Mouse (Mus musculus): Measurements from ENCODE around the gene Ptprn2.

The Ptprn2 gene

DNA sequence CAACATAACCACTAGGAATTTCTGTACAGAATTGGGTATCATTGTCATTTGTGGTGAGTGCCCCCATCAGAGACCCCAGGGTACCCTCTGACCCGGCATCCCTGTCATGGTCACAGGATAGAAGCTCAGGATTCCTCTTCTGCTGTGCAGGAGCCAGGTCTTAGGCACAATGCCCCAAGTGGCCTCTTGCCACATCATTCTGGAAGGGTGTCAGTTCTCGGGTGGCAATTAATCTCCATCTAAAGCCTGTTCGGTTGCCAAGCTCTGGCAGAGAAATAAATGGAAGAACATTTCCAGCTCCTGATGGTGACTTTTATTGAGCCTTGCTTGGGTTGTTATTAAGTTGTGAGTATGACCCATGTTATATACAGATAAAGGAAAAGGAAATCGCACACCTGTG is 655.4 kb downstream of the Ptprn2 start:
- no peak for DNase-seq (ENCODE audit: low spot score)

DNA sequence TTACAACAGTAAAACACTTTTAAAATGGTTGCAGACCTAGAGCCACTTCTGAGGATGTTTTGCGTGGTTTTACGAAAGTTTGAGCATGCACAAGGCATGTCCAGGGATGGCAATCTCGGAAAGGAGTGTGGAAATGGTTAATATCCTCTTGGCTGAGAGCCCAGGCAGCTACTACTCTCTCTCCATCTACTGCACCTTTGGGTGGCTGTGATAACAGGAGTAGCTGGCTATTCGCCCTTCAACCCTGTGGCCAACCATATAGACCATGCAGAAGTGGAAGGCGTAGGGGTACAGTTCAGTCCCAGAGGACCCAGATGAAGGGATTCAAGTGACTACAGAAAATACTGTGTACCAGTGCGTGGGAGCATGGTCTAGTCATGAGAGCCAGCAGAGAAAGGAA is 655.9 kb downstream of the Ptprn2 start:
- DNase-seq (ENCODE audit: low spot score) = no peak

- no peak for DNase-seq (ENCODE audit: low spot score)
Measured at GRCm38 (mm10) chr12:117149176-117149575, 663.7 kb downstream of the Ptprn2 start.

DNA sequence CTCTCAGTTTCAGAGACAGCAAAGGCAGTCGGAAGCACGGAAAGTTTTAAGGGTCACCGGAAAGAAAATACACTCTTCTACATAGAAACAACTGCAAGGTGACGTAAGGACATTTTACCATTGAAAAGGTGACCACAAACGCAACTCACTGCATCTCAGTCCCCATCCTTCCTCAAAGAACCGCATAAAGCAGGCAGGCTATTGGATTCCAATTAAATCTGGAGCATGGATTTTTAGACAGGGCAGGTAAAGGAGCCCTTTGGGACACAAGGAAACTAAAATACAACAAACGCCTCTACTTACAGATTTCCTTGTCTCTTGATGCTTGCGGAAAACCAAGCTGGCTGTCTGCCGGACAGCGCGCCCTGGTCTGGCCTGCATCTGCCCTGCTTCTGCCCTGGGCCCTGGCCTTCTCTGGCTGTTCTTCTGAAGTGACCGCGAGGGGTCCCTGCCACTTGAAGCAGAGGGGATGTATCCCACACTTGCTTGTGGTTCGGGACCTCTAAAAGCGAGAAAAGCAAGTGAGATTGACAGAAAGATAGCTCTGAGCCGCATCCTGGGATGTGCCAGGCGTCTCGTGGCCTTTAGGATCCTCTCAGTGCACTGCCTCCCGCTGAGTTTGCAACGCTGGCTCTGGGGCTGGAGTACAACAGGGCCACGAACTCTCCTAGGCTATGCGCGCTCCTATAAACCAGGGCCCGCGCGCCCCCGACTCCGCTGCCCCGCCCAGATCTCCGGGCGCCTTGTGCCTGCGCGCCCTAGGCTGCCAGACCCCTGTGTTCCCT is 665.3 kb downstream of the Ptprn2 start:
- DNase-seq (ENCODE audit: low spot score) = no peak

DNA sequence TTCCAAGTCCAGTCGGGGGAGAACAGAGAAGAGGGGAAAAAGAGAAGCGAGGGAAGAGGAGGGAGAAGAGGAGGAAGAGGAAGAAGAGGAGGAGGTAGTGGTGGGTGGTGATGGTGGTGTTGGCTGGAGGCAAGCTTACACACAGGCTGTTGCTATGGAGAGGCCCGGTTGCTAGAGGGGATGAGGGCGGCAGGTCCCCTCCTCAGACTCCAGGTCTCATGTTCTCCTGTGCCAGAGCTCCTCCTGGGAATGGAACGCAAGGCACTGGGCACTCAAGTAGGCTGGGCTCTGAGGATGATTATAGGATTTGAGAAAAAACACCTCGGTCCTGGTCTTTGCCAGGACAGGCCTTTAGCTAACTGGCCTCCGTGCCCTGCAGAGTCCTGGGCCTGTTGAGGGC is 666.1 kb downstream of the Ptprn2 start:
- DNase-seq (ENCODE audit: low spot score) = no peak

DNA sequence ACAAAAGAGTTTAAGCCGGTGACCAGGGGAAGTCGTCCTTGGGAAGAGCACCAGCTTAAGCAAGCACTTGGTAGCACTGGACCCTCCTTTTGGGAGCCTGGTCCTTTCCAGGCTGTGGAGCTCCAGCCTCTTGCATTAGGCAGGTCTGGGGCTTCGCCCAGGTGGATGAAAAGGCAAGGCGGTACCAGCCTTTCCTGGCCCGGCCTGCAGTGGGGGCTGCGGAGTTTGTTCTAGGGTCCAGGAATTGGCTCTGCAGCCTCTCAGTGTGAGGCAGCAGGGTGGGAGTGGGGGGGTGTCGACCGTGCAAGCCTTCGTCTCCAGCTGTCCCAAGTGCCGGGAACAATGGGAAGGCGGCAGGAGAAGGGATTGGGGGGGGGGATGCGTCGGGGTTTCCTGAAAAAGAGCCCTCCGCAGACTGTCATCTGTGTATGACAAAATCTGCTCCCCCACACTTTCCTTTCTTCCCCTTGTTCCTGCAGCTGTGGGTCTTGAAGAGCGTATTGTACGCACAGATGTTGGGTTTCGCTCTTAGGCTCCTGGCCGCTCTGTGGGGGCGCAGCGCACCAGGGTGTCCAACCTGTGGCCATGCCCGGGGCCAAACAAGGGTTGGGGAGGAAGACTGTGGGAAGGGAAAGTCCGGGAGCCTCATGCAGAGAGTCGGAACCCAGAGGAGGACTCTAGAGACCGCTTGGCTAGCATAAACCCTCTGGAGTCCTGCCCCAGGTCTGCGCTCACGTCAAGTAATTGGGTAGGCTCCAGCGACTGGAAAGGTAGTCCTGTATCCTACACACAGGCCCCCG is 667.0 kb downstream of the Ptprn2 start:
- DNase-seq (ENCODE audit: low spot score) = no peak

GRCm38 (mm10) chr12:117153166-117153480 is 667.6 kb downstream of the Ptprn2 start:
- DNase-seq (ENCODE audit: low spot score) = no peak

GRCm38 (mm10) chr12:117153671-117154355 is 668.3 kb downstream of the Ptprn2 start:
- no peak for DNase-seq (ENCODE audit: low spot score)

DNA sequence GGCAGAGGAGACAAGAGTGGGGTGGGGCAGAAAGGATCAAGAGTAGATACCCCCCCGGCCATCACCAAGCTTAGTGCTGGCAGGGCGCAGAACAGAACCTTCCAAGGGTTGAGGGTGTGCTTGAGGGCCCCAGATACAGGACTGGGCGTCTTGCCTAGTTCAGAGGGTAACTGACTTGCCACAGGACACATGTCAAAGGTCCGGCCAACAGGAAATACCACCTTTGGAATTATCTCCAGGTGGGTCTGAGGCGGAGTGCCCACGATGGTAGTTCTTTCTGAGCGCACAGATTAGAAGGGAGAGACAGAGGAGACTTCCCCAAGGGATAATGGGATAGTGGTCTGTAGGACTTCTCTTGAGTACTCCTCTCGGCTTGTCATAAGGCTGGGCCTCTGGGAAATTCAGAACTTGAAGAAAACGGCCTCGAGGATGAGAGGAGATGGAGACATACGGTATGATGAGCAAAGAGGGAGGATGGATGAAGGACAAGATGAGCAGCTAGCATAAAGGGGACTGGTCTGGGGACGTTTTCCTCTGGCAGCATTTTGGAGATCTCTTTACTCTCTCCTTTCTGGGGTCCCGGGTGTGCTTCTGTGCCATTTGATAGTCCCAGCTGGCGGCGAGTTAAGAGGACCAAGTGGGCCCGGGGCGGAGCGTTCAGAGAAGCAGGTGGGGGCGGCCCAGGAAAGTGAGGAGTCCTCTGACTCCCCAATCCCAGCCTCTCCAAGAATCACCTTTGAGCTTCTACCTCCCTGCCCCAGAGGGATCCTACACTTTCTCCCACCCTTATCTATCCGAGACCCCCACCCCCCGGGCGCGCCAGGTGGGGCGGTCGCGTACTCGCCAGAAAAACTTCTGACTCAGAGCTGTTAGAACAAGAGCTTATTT is 669.1 kb downstream of the Ptprn2 start:
- DNase-seq (ENCODE audit: low spot score) = no peak

DNA sequence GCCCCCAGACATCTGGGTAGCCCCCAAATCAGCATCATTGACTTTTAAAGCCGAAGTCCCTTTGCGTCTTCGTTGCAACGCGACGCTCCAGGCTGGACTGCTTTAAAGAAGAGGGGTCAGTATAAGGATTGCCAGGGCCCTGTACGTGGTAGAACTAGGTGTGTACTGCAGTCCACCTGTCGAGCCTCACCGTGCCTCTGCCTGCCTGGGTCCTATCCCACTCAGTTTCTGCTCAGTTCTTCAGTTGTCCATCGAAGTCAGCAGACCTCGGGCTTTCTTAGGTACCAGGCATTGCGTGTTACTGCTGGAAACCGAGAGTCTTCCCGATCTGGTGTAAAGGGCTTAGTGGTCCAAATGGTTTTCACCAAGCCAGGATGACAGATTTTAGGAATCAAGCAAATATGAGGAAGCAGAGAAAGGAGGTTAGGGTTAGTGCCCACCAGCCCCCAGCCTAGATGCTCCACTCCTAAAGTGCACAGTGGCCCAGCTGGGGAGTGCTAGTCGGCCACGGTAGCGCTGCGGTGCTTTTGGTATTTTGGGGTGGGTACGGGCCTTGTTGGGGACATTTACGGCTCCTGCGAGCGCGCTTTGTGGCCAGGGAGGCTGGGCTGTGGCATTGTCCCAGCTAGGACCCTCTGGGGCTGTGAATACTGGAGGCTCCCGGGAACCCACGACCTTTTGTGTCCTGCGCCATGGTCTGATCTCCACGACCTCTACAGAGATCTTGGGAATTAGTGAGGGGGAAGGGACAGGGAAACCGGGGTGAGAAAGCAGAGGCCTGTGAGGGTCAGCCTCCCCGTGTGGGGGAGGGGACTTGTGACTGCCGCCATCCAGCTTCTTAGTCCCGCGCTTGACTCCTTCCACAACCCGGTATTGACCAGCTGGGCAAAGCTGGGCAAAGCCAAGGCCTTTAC is 670.0 kb downstream of the Ptprn2 start:
- no peak for DNase-seq (ENCODE audit: low spot score)

- DNase-seq (ENCODE audit: low spot score) = no peak
Measured at GRCm38 (mm10) chr12:117156256-117156655, 670.7 kb downstream of the Ptprn2 start.

DNA sequence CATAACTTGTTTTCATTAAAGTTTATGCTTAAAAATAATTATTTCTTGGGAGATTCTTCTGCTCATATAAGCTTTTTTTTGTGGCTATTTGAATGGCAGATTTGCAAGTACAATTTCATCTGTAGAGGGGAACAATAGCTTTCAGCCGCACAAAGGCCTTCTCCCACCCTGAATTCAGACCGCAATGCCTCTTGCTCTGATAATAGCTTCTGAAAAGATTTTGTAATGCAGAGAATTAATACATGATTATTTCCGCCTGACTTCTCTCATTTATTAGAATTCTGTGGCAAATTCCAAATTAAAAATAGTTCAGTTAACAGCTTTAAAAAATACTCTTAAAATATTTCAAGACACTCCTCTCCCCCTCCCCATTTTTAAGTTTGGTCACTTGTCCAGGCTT is 671.3 kb downstream of the Ptprn2 start:
- no peak for DNase-seq (ENCODE audit: low spot score)

- no peak for DNase-seq (ENCODE audit: low spot score)
Measured at GRCm38 (mm10) chr12:117157249-117157648, 671.7 kb downstream of the Ptprn2 start.

- no peak for DNase-seq (ENCODE audit: low spot score)
Measured at GRCm38 (mm10) chr12:117157660-117158386, 672.3 kb downstream of the Ptprn2 start.

DNA sequence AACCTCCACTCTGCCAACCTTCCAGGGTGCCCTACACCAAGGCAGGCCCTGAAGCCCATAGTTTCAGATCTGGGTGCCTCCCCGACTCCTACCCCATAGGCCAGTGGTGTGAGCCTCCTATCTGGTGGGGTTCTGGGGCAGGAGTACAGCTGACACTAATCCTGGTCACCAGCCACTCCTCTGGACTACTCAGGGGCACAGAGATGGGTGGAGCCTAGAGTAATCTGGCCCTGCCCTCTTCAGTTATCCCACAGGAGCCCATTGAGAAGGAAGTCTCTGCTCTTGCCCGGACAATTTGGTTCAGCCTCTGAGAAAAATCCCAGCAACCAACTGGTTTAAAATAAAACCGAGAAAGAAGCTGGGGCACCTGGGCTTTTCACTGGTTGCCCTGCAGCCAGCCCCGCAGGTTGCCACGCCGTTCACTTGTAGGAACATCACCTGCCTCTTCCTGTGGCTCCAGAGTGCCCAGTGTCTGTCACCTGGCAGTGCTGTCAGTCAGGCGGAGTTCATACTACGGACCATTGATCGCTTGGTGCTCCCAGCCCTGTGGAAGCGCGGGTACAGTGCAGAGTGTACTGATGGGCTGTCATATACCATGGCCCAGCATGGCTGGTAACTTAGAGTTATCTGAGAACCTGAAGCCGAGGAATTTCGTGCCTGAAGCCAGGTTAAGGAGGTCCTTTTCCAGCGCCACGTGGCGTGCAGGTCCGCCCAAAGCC is 673.6 kb downstream of the Ptprn2 start:
- no peak for DNase-seq (ENCODE audit: low spot score)

DNA sequence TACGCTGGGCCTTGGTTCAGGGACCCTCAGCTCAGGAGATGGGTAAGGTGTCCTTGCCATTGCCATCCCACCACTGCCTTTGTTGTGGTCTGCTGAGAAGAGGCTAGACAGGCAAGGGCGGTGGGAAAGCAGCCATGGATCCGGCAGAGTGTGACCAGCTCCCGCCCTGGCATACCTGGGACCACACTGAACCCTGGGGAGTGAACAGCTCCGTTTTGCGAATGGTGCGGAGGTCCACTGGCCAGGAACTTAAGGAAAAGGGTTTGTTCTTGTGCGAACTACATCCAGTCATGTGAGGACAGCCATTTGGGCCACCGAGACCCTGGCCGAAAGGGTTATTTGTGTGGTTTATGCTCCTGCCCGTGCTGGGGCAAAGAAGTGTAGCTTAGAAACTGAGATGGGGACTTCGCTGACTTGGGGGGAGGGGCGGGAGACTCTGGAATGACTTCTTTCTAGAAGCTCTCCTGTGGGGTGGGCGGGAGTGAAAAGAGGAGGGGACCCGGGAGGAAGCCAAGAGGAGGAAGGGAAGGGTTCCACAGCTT is 674.2 kb downstream of the Ptprn2 start:
- DNase-seq (ENCODE audit: low spot score) = no peak

GRCm38 (mm10) chr12:117160211-117160891 is 674.8 kb downstream of the Ptprn2 start:
- no peak for DNase-seq (ENCODE audit: low spot score)

DNA sequence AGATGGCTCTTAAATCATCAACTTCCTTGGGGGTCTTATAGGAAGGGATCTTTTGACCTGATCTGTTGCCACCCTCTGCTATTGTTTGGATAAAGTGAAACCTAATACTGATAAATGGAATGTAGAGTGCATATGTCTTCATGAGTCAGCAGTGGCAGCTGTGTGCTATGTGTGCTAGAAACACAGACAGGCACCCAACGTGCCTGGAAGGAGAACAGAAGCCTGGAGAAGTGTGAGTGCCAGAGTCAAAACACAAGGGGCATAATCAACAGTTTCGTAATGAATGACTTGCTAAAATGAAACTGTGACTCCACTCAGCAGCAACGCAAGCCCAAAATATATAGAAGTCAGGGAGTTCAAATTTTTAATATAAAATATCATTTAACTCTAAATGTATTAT is 676.7 kb downstream of the Ptprn2 start:
- no peak for DNase-seq (ENCODE audit: low spot score)

DNA sequence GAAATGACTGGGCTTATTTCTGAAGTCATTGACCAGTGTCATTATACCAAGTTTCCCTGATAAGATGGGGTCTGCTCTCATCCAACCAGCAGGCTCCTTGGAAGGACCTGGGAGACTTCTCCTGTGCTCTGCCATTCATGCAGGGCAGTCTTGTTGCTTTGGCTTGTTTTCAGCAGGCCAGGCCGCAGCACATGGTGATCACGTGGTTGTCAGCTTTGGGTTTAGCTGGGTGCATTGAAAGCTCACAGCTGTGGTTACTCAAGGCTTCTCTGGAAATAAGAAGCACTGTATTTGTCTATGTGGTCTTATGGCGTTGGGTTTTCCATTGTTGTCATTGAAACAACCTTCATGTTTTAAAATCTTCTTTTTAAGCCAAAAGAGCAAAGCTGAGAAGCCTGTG is 678.3 kb downstream of the Ptprn2 start:
- no peak for DNase-seq (ENCODE audit: low spot score)
